Mouse (Mus musculus) limb, embryonic 13.5 days (tissue): ENCODE data around the gene Tmem125. TPM values are rescaled to one million over a fixed set of nuclear protein-coding genes. Genes with fewer than 3 reads are reported as not detected.

Experiments used
- ATAC-seq: fragments of 200-750 bp; cut with Nextera tagmentation; 2 replicates; pipeline ENCODE4 v1.8.0; 2017; ENCODE audit warnings: low read depth, moderate number of reproducible peaks, moderate TSS enrichment; ENCODE audit not compliant: low FRiP score
- H3K27ac ChIP-seq: fragments of 300-500 bp; sonication (generic); 2 replicates; pipeline ENCODE4 v1.5.1; 2015; ENCODE audit warnings: inconsistent platforms, mild to moderate bottlenecking, moderate library complexity
- H3K27me3 ChIP-seq: fragments of 300-500 bp; sonication (generic); 2 replicates; pipeline ENCODE4 v1.6.1; 2015; ENCODE audit warnings: mild to moderate bottlenecking, inconsistent platforms
- H3K36me3 ChIP-seq: fragments of 300-500 bp; sonication (generic); 2 replicates; pipeline ENCODE4 v1.6.1; 2015; ENCODE audit warnings: inconsistent platforms, mild to moderate bottlenecking, moderate library complexity
- H3K4me1 ChIP-seq: fragments of 300-500 bp; sonication (generic); 2 replicates; pipeline ENCODE4 v1.6.1; 2015; ENCODE audit warnings: inconsistent platforms
- H3K4me2 ChIP-seq: fragments of 300-500 bp; sonication (generic); replicated peaks from 2 replicates; pipeline ENCODE4 v1.6.1; 2015; ENCODE audit warnings: inconsistent platforms, mild to moderate bottlenecking, moderate library complexity
- H3K4me3 ChIP-seq: fragments of 300-500 bp; sonication (generic); 2 replicates; pipeline ENCODE4 v1.5.1; 2015; ENCODE audit warnings: moderate library complexity, mild to moderate bottlenecking, inconsistent platforms
- H3K9ac ChIP-seq: fragments of 300-500 bp; sonication (generic); 2 replicates; pipeline ENCODE4 v1.6.1; 2015; ENCODE audit warnings: mild to moderate bottlenecking, inconsistent platforms
- H3K9me3 ChIP-seq: fragments of 300-500 bp; sonication (generic); 2 replicates; pipeline ENCODE4 v1.6.1; 2016; ENCODE audit warnings: inconsistent platforms
- WGBS: fragments of 180-500 bp; shearing (Covaris S2); methylation state at CpG from one replicate; pipeline ENCODE4 v1.1.7; 2015; 5-methylcytosine and 5-hydroxymethylcytosine counted together
- polyA plus RNA-seq: library from polyadenylated mRNA; unstranded; fragments of >200 nt; fragmentation: Nextera tagmentation; extraction: Ambion mirVana; gene quantifications from 2 replicates; pipeline ENCODE4 v1.2.1, GENCODE M21; 2015

Tmem125 gene
- polyA plus RNA-seq, 1 experiment from 2014 or later, result 1.8 TPM

GRCm38 (mm10) chr4:118533156-118533555, 10.7 kb downstream of the Tmem125 start:
- H3K9me3 ChIP-seq, result no peaks in the 10 kb centered on the region
- H3K4me1 ChIP-seq, result no peaks in the 10 kb centered on the region
- no peak overlapping the region for H3K4me2 ChIP-seq
- H3K36me3 ChIP-seq, result no peaks in the 10 kb centered on the region
- no peak overlapping the region for H3K9ac ChIP-seq
- ATAC-seq, result no peak
- H3K4me3 ChIP-seq, result no peak overlapping the region
- H3K27ac ChIP-seq, result no peak overlapping the region
- H3K27me3 ChIP-seq, result no peaks in the 10 kb centered on the region
- WGBS, result 61% methylated on average over 3 of the region's 4 CpGs

GRCm38 (mm10) chr4:118532663-118533062, 11.2 kb downstream of the Tmem125 start:
- no peak for ATAC-seq
- Histone ChIP-seq H3K4me2 (no peak overlapping the region), H3K27me3 (no peaks in the 10 kb centered on the region), H3K27ac (no peak overlapping the region), H3K9ac (no peak overlapping the region), H3K36me3 (no peaks in the 10 kb centered on the region), H3K4me1 (no peaks in the 10 kb centered on the region), H3K9me3 (no peaks in the 10 kb centered on the region), H3K4me3 (no peak overlapping the region)
- WGBS, result 71% methylated on average over 5 of the region's 5 CpGs

GRCm38 (mm10) chr4:118527720-118528119, 16.1 kb downstream of the Tmem125 start:
- Histone ChIP-seq H3K4me3 (no peak overlapping the region), H3K4me1 (peaks cover 9% of the 10 kb centered on the region; the same call in 1 of the 2 replicates), H3K27ac (no peak overlapping the region), H3K36me3 (no peaks in the 10 kb centered on the region), H3K4me2 (no peak overlapping the region), H3K9ac (no peak overlapping the region), H3K27me3 (no peaks in the 10 kb centered on the region; the same call in 1 of the 2 replicates), H3K9me3 (no peaks in the 10 kb centered on the region)
- 79% methylated on average over 6 of the region's 6 CpGs for WGBS
- no peak for ATAC-seq

GRCm38 (mm10) chr4:118527335-118527681, 16.5 kb downstream of the Tmem125 start:
- H3K9ac ChIP-seq, result no peak overlapping the region
- H3K4me1 ChIP-seq, result peaks cover 9% of the 10 kb centered on the region; the same call in 1 of the 2 replicates
- no peak for ATAC-seq
- no peak overlapping the region for H3K27ac ChIP-seq
- H3K9me3 ChIP-seq, result no peaks in the 10 kb centered on the region
- no peaks in the 10 kb centered on the region; the same call in 1 of the 2 replicates for H3K27me3 ChIP-seq
- H3K4me3 ChIP-seq, result no peak overlapping the region
- WGBS, result 36% methylated on average over 5 of the region's 5 CpGs
- peak overlapping the region; percentile 26; the same call in 1 of the 2 replicates for H3K4me2 ChIP-seq
- no peaks in the 10 kb centered on the region for H3K36me3 ChIP-seq

- H3K36me3 ChIP-seq, result no peaks in the 10 kb centered on the region
- no peak within 1 kb of the TSS for H3K9ac ChIP-seq
- 39% methylated on average over 17 of the region's 17 CpGs for WGBS
- H3K4me2 ChIP-seq, result peak within 1 kb of the TSS; percentile 26; the same call in 1 of the 2 replicates
- no peaks in the 10 kb centered on the region for H3K9me3 ChIP-seq
- H3K27ac ChIP-seq, result no peak within 1 kb of the TSS
- no peaks in the 10 kb centered on the region; the same call in 1 of the 2 replicates for H3K27me3 ChIP-seq
- H3K4me3 ChIP-seq, result no peak within 1 kb of the TSS
- H3K4me1 ChIP-seq, result peaks cover 9% of the 10 kb centered on the region; the same call in 1 of the 2 replicates
- no peak for ATAC-seq
These were observed 17.2 kb downstream of the Tmem125 start, which contains the start of gene 2610528J11Rik for GRCm38 (mm10) chr4:118526408-118527334. TSS of gene 2610528J11Rik (plus strand) at chr4:118526999.

GRCm38 (mm10) chr4:118525779-118526178, 18.1 kb downstream of the Tmem125 start:
- WGBS, result 68% methylated on average over 3 of the region's 3 CpGs
- H3K9me3 ChIP-seq, result no peaks in the 10 kb centered on the region
- H3K4me1 ChIP-seq, result peaks cover 9% of the 10 kb centered on the region; the same call in 1 of the 2 replicates
- no peak overlapping the region for H3K27ac ChIP-seq
- no peaks in the 10 kb centered on the region; the same call in 1 of the 2 replicates for H3K27me3 ChIP-seq
- ATAC-seq, result no peak
- no peaks in the 10 kb centered on the region for H3K36me3 ChIP-seq
- H3K4me3 ChIP-seq, result no peak overlapping the region
- no peak overlapping the region for H3K9ac ChIP-seq
- H3K4me2 ChIP-seq, result no peak overlapping the region

- no peak for ATAC-seq
- no peaks in the 10 kb centered on the region; the same call in 1 of the 2 replicates for H3K27me3 ChIP-seq
- peaks cover 9% of the 10 kb centered on the region; the same call in 1 of the 2 replicates for H3K4me1 ChIP-seq
- H3K4me2 ChIP-seq, result no peak overlapping the region
- H3K27ac ChIP-seq, result no peak overlapping the region
- no peaks in the 10 kb centered on the region for H3K9me3 ChIP-seq
- no peak overlapping the region for H3K4me3 ChIP-seq
- no peak overlapping the region for H3K9ac ChIP-seq
- WGBS, result 66% methylated on average over 7 of the region's 7 CpGs
- no peaks in the 10 kb centered on the region for H3K36me3 ChIP-seq
These were observed 19.9 kb downstream of the Tmem125 start for GRCm38 (mm10) chr4:118523976-118524375.

- Histone ChIP-seq H3K4me2 (no peak overlapping the region), H3K4me3 (no peak overlapping the region), H3K27me3 (peaks cover 13% of the 10 kb centered on the region), H3K4me1 (peaks cover 9% of the 10 kb centered on the region; the same call in 1 of the 2 replicates), H3K27ac (no peak overlapping the region), H3K36me3 (no peaks in the 10 kb centered on the region), H3K9me3 (no peaks in the 10 kb centered on the region), H3K9ac (no peak overlapping the region)
- no peak for ATAC-seq
- 72% methylated on average over 7 of the region's 7 CpGs for WGBS
These were observed 21.6 kb downstream of the Tmem125 start for GRCm38 (mm10) chr4:118522248-118522647.

GRCm38 (mm10) chr4:118518208-118518607, 25.6 kb downstream of the Tmem125 start:
- peaks cover 9% of the 10 kb centered on the region; the same call in 1 of the 2 replicates for H3K4me1 ChIP-seq
- H3K4me2 ChIP-seq, result no peak overlapping the region
- ATAC-seq, result no peak
- H3K4me3 ChIP-seq, result no peak overlapping the region
- no peak overlapping the region for H3K27ac ChIP-seq
- H3K36me3 ChIP-seq, result no peaks in the 10 kb centered on the region
- no peaks in the 10 kb centered on the region for H3K9me3 ChIP-seq
- peaks cover 31% of the 10 kb centered on the region for H3K27me3 ChIP-seq
- H3K9ac ChIP-seq, result no peak overlapping the region
- 65% methylated on average over 5 of the region's 5 CpGs for WGBS

GRCm38 (mm10) chr4:118517497-118518146, 26.2 kb downstream of the Tmem125 start:
- no peak overlapping the region for H3K4me2 ChIP-seq

GRCm38 (mm10) chr4:118516699-118517496, 26.9 kb downstream of the Tmem125 start:
- Histone ChIP-seq H3K27ac (no peak overlapping the region), H3K4me1 (peaks cover 9% of the 10 kb centered on the region; the same call in 1 of the 2 replicates), H3K9ac (no peak overlapping the region), H3K4me2 (no peak overlapping the region), H3K9me3 (no peaks in the 10 kb centered on the region), H3K27me3 (peaks cover 31% of the 10 kb centered on the region), H3K36me3 (no peaks in the 10 kb centered on the region), H3K4me3 (no peak overlapping the region)
- WGBS, result 12% methylated on average over 20 of the region's 20 CpGs
- no peak for ATAC-seq

More at GRCm38 (mm10) chr4:118517497-118518146, 26.2 kb downstream of the Tmem125 start:
- H3K9ac ChIP-seq, result no peak overlapping the region
- WGBS, result 44% methylated on average over 16 of the region's 16 CpGs
- ATAC-seq, result no peak
- peaks cover 31% of the 10 kb centered on the region for H3K27me3 ChIP-seq
- no peaks in the 10 kb centered on the region for H3K36me3 ChIP-seq
- H3K4me3 ChIP-seq, result no peak overlapping the region
- H3K4me1 ChIP-seq, result peaks cover 9% of the 10 kb centered on the region; the same call in 1 of the 2 replicates
- no peak overlapping the region for H3K27ac ChIP-seq
- no peaks in the 10 kb centered on the region for H3K9me3 ChIP-seq
